Mouse (Mus musculus): ENCODE measurements around the gene Tex30.

The Tex30 gene

GRCm38 (mm10) chr1:44041797-44042554 is 60.3 kb downstream of the Tex30 start:
- DNase-seq (ENCODE audit: low read depth): peak; percentile 91
